Mouse (Mus musculus): ENCODE data around the gene Atp11a. TPM values are rescaled to one million over a fixed set of nuclear protein-coding genes. Genes with fewer than 3 reads are reported as not detected.

The Atp11a gene
- polyA plus RNA-seq, 1 experiment from 2014 or later, result 19.9 TPM

- peaks cover 21% of the 10 kb centered on the region for H3K27me3 ChIP-seq (ENCODE audit: control insufficient read depth, insufficient read depth, low read length)
- no peak for ATAC-seq (ENCODE audit: insufficient number of reproducible peaks, insufficient read depth, low FRiP score, low read depth)
Observed at GRCm38 (mm10) chr8:12871461-12871860, 114.6 kb downstream of the Atp11a start.

GRCm38 (mm10) chr8:12872983-12873356, 116.2 kb downstream of the Atp11a start:
- Histone ChIP-seq H3K36me3 (ENCODE audit: control insufficient read depth, insufficient read depth, low read length) (no peaks in the 10 kb centered on the region), H3K4me3 (ENCODE audit: control insufficient read depth in 1 of 2, insufficient read depth in 1 of 2, low read depth in 1 of 2, low read length in 2 of 2) (peak overlapping the region; percentile 60 to 71), H3K4me1 (ENCODE audit: control insufficient read depth in 2 of 2, insufficient read depth in 2 of 2, low read length in 2 of 2) (peaks cover 7 to 11% of the 10 kb centered on the region in 2 experiments), H3K27ac (replicated peaks in 1 of 2; ENCODE audit: control insufficient read depth in 1 of 2, insufficient read depth in 1 of 2, low read depth in 2 of 2, low read length in 2 of 2) (no peak overlapping the region), H3K9me3 (ENCODE audit: control insufficient read depth, low read length) (no peaks in the 10 kb centered on the region), H3K27me3 (ENCODE audit: control insufficient read depth, insufficient read depth, low read length) (peaks cover 21% of the 10 kb centered on the region), H3K9ac (ENCODE audit: low read length) (0 out of 2 replicates have a peak overlapping the region, but pooled peaks have one; percentile 71), H3K4me2 (ENCODE audit: low read length) (peak overlapping the region; percentile 83)
- no peak for ATAC-seq (ENCODE audit: insufficient number of reproducible peaks, insufficient read depth, low FRiP score, low read depth)
- 12% methylated on average over 8 of the region's 9 CpGs for WGBS

More at GRCm38 (mm10) chr8:12871461-12871860, 114.6 kb downstream of the Atp11a start:
- Histone ChIP-seq H3K4me3 (ENCODE audit: control insufficient read depth in 1 of 2, insufficient read depth in 1 of 2, low read depth in 1 of 2, low read length in 2 of 2) (no peak overlapping the region), H3K9ac (ENCODE audit: low read length) (no peak overlapping the region; the same call in 1 of the 2 replicates), H3K4me2 (ENCODE audit: low read length) (no peak overlapping the region), H3K27ac (replicated peaks in 1 of 2; ENCODE audit: control insufficient read depth in 1 of 2, insufficient read depth in 1 of 2, low read depth in 2 of 2, low read length in 2 of 2) (0 out of 4 replicates have a peak overlapping the region, but pooled peaks of 1 of the 2 experiments have one; percentile 14), H3K36me3 (ENCODE audit: control insufficient read depth, insufficient read depth, low read length) (peaks cover 7% of the 10 kb centered on the region; the same call in 1 of the 2 replicates), H3K9me3 (ENCODE audit: control insufficient read depth, low read length) (no peaks in the 10 kb centered on the region), H3K4me1 (ENCODE audit: control insufficient read depth in 2 of 2, insufficient read depth in 2 of 2, low read length in 2 of 2) (peaks cover 7 to 11% of the 10 kb centered on the region in 2 experiments)
- 8% methylated on average over 5 of the region's 5 CpGs for WGBS

GRCm38 (mm10) chr8:12873357-12874046, 116.7 kb downstream of the Atp11a start, which contains the start of gene Mcf2l:
Mcf2l (plus strand) TSS chr8:12873806.
- Histone ChIP-seq H3K4me3 (ENCODE audit: control insufficient read depth in 1 of 2, insufficient read depth in 1 of 2, low read depth in 1 of 2, low read length in 2 of 2) (peak within 1 kb of the TSS; percentile 60 to 71), H3K27ac (replicated peaks in 1 of 2; ENCODE audit: control insufficient read depth in 1 of 2, insufficient read depth in 1 of 2, low read depth in 2 of 2, low read length in 2 of 2) (no peak within 1 kb of the TSS), H3K9ac (ENCODE audit: low read length) (peak within 1 kb of the TSS; percentile 71), H3K9me3 (ENCODE audit: control insufficient read depth, low read length) (no peaks in the 10 kb centered on the region), H3K4me2 (ENCODE audit: low read length) (peak within 1 kb of the TSS; percentile 83), H3K4me1 (ENCODE audit: control insufficient read depth in 2 of 2, insufficient read depth in 2 of 2, low read length in 2 of 2) (peaks cover 7 to 11% of the 10 kb centered on the region in 2 experiments), H3K36me3 (ENCODE audit: control insufficient read depth, insufficient read depth, low read length) (no peaks in the 10 kb centered on the region), H3K27me3 (ENCODE audit: control insufficient read depth, insufficient read depth, low read length) (peaks cover 21% of the 10 kb centered on the region)
- WGBS, result under 1% methylated on average over 28 of the region's 30 CpGs
- peak; percentile 38; the same call in 1 of the 2 replicates for ATAC-seq (ENCODE audit: insufficient number of reproducible peaks, insufficient read depth, low FRiP score, low read depth)

GRCm38 (mm10) chr8:12874194-12874791, 117.5 kb downstream of the Atp11a start:
- peaks cover 10 to 11% of the 10 kb centered on the region in 2 experiments for H3K4me1 ChIP-seq (ENCODE audit: control insufficient read depth in 2 of 2, insufficient read depth in 2 of 2, low read length in 2 of 2)
- H3K27ac ChIP-seq (replicated peaks in 1 of 2; ENCODE audit: control insufficient read depth in 1 of 2, insufficient read depth in 1 of 2, low read depth in 2 of 2, low read length in 2 of 2), result no peak overlapping the region
- peak overlapping the region; percentile 60 to 71 for H3K4me3 ChIP-seq (ENCODE audit: control insufficient read depth in 1 of 2, insufficient read depth in 1 of 2, low read depth in 1 of 2, low read length in 2 of 2)
- peak overlapping the region; percentile 71 for H3K9ac ChIP-seq (ENCODE audit: low read length)
- H3K4me2 ChIP-seq (ENCODE audit: low read length), result peak overlapping the region; percentile 83
- ATAC-seq (ENCODE audit: insufficient number of reproducible peaks, insufficient read depth, low FRiP score, low read depth), result no peak; the same call in 1 of the 2 replicates
- H3K36me3 ChIP-seq (ENCODE audit: control insufficient read depth, insufficient read depth, low read length), result no peaks in the 10 kb centered on the region
- peaks cover 21% of the 10 kb centered on the region for H3K27me3 ChIP-seq (ENCODE audit: control insufficient read depth, insufficient read depth, low read length)
- H3K9me3 ChIP-seq (ENCODE audit: control insufficient read depth, low read length), result no peaks in the 10 kb centered on the region
- 33% methylated on average over 8 of the region's 8 CpGs for WGBS

- H3K27me3 ChIP-seq (ENCODE audit: control insufficient read depth, insufficient read depth, low read length), result peaks cover 21% of the 10 kb centered on the region
- no peak overlapping the region for H3K4me3 ChIP-seq (ENCODE audit: control insufficient read depth in 1 of 2, insufficient read depth in 1 of 2, low read depth in 1 of 2, low read length in 2 of 2)
- no peak overlapping the region for H3K9ac ChIP-seq (ENCODE audit: low read length)
- no peak overlapping the region for H3K4me2 ChIP-seq (ENCODE audit: low read length)
- H3K27ac ChIP-seq (replicated peaks in 1 of 2; ENCODE audit: control insufficient read depth in 1 of 2, insufficient read depth in 1 of 2, low read depth in 2 of 2, low read length in 2 of 2), result no peak overlapping the region
- H3K4me1 ChIP-seq (ENCODE audit: control insufficient read depth in 2 of 2, insufficient read depth in 2 of 2, low read length in 2 of 2), result peaks cover 11% of the 10 kb centered on the region in 2 experiments
- whole genome bisulfite sequencing, result 82% methylated on average over 4 of the region's 4 CpGs
- ATAC-seq (ENCODE audit: insufficient number of reproducible peaks, insufficient read depth, low FRiP score, low read depth), result no peak
- H3K9me3 ChIP-seq (ENCODE audit: control insufficient read depth, low read length), result no peaks in the 10 kb centered on the region
- H3K36me3 ChIP-seq (ENCODE audit: control insufficient read depth, insufficient read depth, low read length), result no peaks in the 10 kb centered on the region
Observed at GRCm38 (mm10) chr8:12874971-12875370, 118.2 kb downstream of the Atp11a start.

GRCm38 (mm10) chr8:12877126-12877525, 120.3 kb downstream of the Atp11a start:
- ATAC-seq (ENCODE audit: insufficient number of reproducible peaks, insufficient read depth, low FRiP score, low read depth), result no peak
- Histone ChIP-seq H3K9me3 (ENCODE audit: control insufficient read depth, low read length) (no peaks in the 10 kb centered on the region), H3K9ac (ENCODE audit: low read length) (no peak overlapping the region), H3K27ac (replicated peaks in 1 of 2; ENCODE audit: control insufficient read depth in 1 of 2, insufficient read depth in 1 of 2, low read depth in 2 of 2, low read length in 2 of 2) (no peak overlapping the region), H3K4me1 (ENCODE audit: control insufficient read depth in 2 of 2, insufficient read depth in 2 of 2, low read length in 2 of 2) (peaks cover 7 to 11% of the 10 kb centered on the region in 2 experiments), H3K4me2 (ENCODE audit: low read length) (no peak overlapping the region), H3K36me3 (ENCODE audit: control insufficient read depth, insufficient read depth, low read length) (no peaks in the 10 kb centered on the region), H3K4me3 (ENCODE audit: control insufficient read depth in 1 of 2, insufficient read depth in 1 of 2, low read depth in 1 of 2, low read length in 2 of 2) (no peak overlapping the region), H3K27me3 (ENCODE audit: control insufficient read depth, insufficient read depth, low read length) (peaks cover 15% of the 10 kb centered on the region)
- WGBS, result 78% methylated on average over 6 of the region's 6 CpGs

- Histone ChIP-seq H3K4me3 (ENCODE audit: control insufficient read depth in 1 of 2, insufficient read depth in 1 of 2, low read depth in 1 of 2, low read length in 2 of 2) (no peak overlapping the region), H3K27ac (replicated peaks in 1 of 2; ENCODE audit: control insufficient read depth in 1 of 2, insufficient read depth in 1 of 2, low read depth in 2 of 2, low read length in 2 of 2) (no peak overlapping the region), H3K36me3 (ENCODE audit: control insufficient read depth, insufficient read depth, low read length) (no peaks in the 10 kb centered on the region), H3K9ac (ENCODE audit: low read length) (no peak overlapping the region), H3K4me1 (ENCODE audit: control insufficient read depth in 2 of 2, insufficient read depth in 2 of 2, low read length in 2 of 2) (peaks cover 15 to 21% of the 10 kb centered on the region in 2 experiments), H3K9me3 (ENCODE audit: control insufficient read depth, low read length) (no peaks in the 10 kb centered on the region), H3K4me2 (ENCODE audit: low read length) (no peak overlapping the region), H3K27me3 (ENCODE audit: control insufficient read depth, insufficient read depth, low read length) (peaks cover 7% of the 10 kb centered on the region; the same call in 1 of the 2 replicates)
- no peak for ATAC-seq (ENCODE audit: insufficient number of reproducible peaks, insufficient read depth, low FRiP score, low read depth)
- WGBS, result 92% methylated on average over 6 of the region's 6 CpGs
Observed at GRCm38 (mm10) chr8:12880163-12880562, 123.3 kb downstream of the Atp11a start.
